Comparison of ENCODE assay signal across 8 mouse cellular contexts in the genomic region with DNA sequence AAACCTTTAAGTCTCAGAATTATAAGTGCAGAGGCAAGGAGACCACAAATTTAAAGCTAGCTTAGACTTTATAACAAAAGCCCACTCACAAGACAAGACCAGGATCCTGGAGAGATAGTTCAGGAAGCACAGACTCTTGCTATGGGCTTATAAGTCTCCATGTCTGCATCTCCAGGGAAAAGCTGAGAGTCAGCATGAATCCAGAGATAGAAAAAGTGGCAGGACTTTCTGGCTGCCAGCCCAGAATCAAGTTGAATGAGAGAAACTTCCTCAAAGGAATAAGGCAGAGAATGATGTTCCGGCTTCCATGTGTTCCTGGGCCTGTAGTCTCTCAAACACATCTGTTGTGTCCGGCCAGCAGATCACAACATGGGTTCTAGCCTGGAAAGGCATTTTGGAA.
A peak's percentile ranks its signal among the peaks of the same experiment; 100 is the strongest.
DNase-seq lines count a peak whose midpoint lies in the region; ATAC-seq lines count a peak whose summit lies in the region.

No protein-coding gene starts in this region.

- H3K4me3 ChIP-seq in forebrain, embryonic 15.5 days: no peak overlapping the region
- H3K4me3 ChIP-seq in forebrain, embryonic 11.5 days (ENCODE audit: low read depth, low read length): no peak overlapping the region
- H3K4me3 ChIP-seq in lung, embryonic 16.5 days (ENCODE audit: low read length): no peak overlapping the region

- peaks cover 8% of the 10 kb centered on the region; the same call in 1 of the 2 replicates for H3K4me1 ChIP-seq in forebrain, embryonic 15.5 days
- no peaks in the 10 kb centered on the region for H3K4me1 ChIP-seq in forebrain, embryonic 11.5 days (replicated peaks; ENCODE audit: control insufficient read depth, insufficient read depth, low read length)
- peaks cover 4% of the 10 kb centered on the region; the same call in 1 of the 2 replicates for H3K4me1 ChIP-seq in lung, embryonic 16.5 days (replicated peaks; ENCODE audit: control insufficient read depth, insufficient read depth, low read length)

- H3K9me3 ChIP-seq in forebrain, embryonic 15.5 days: no peaks in the 10 kb centered on the region
- no peaks in the 10 kb centered on the region for H3K9me3 ChIP-seq in forebrain, embryonic 11.5 days (ENCODE audit: control insufficient read depth, low read length)
- no peaks in the 10 kb centered on the region for H3K9me3 ChIP-seq in lung, embryonic 16.5 days (ENCODE audit: control insufficient read depth, low read length)

- no peak overlapping the region; the same call in 1 of the 2 replicates for H3K27ac ChIP-seq in forebrain, embryonic 15.5 days (replicated peaks)
- no peak overlapping the region for H3K27ac ChIP-seq in forebrain, embryonic 11.5 days (ENCODE audit: low read depth, low read length)
- H3K27ac ChIP-seq in lung, embryonic 16.5 days (ENCODE audit: low read length): no peak overlapping the region

- H3K9ac ChIP-seq in forebrain, embryonic 15.5 days (replicated peaks): no peak overlapping the region
- H3K9ac ChIP-seq in forebrain, embryonic 11.5 days (ENCODE audit: low read length): no peak overlapping the region
- H3K9ac ChIP-seq in lung, embryonic 16.5 days (ENCODE audit: low read length): no peak overlapping the region

- no peaks in the 10 kb centered on the region for H3K27me3 ChIP-seq in forebrain, embryonic 15.5 days
- H3K27me3 ChIP-seq in forebrain, embryonic 11.5 days (ENCODE audit: control insufficient read depth, insufficient read depth, low read length): no peaks in the 10 kb centered on the region
- H3K27me3 ChIP-seq in lung, embryonic 16.5 days (ENCODE audit: control insufficient read depth, insufficient read depth, low read depth, low read length): no peaks in the 10 kb centered on the region

- no peaks in the 10 kb centered on the region for H3K36me3 ChIP-seq in forebrain, embryonic 15.5 days
- H3K36me3 ChIP-seq in forebrain, embryonic 11.5 days (ENCODE audit: control insufficient read depth, insufficient read depth, low read length): no peaks in the 10 kb centered on the region
- H3K36me3 ChIP-seq in lung, embryonic 16.5 days (ENCODE audit: control insufficient read depth, insufficient read depth, low read length): no peaks in the 10 kb centered on the region

- no peak overlapping the region for H3K4me2 ChIP-seq in forebrain, embryonic 15.5 days (replicated peaks)
- no peak overlapping the region for H3K4me2 ChIP-seq in forebrain, embryonic 11.5 days (ENCODE audit: low read depth, low read length, severe bottlenecking)
- no peak overlapping the region for H3K4me2 ChIP-seq in lung, embryonic 16.5 days (ENCODE audit: low read depth, low read length)

- DNase-seq in forebrain, embryonic 11.5 days (ENCODE audit: low spot score): no peak
- DNase-seq in lung, postnatal 36 days: no peak
- peak; percentile 36 to 37 for DNase-seq in layer of hippocampus, postnatal 10 days (ENCODE audit: low spot score in 2 of 2)
- DNase-seq in telencephalon, adult 2 months (ENCODE audit: low read depth, low spot score): peak; percentile 65
- DNase-seq in thymus, postnatal 36 days: no peak

- 0 out of 2 replicates have a peak, but pooled peaks have one; percentile 20 for ATAC-seq in forebrain, embryonic 15.5 days (replicated peaks)
- ATAC-seq in forebrain, embryonic 11.5 days (replicated peaks; ENCODE audit: low FRiP score): no peak
- ATAC-seq in lung, embryonic 16.5 days (ENCODE audit: low read depth): peak; percentile 24; the same call in 1 of the 2 replicates
- ATAC-seq in monocyte, adult 5-6 weeks (replicated peaks; ENCODE audit: insufficient number of reproducible peaks, low FRiP score, low TSS enrichment, poor library complexity, severe bottlenecking): no peak

- WGBS in forebrain, embryonic 15.5 days: 63% methylated on average over 2 of the region's 2 CpGs
- 84% methylated on average over 2 of the region's 2 CpGs for WGBS in forebrain, embryonic 11.5 days
- 48% methylated on average over 2 of the region's 2 CpGs for WGBS in lung, embryonic 16.5 days

Comparison
In these comparisons a context has a peak if more than half of its experiments do, and no peak if none do; other contexts are left out.
1. ATAC-seq: peak in forebrain, embryonic 15.5 days (single experiment) and lung, embryonic 16.5 days (single experiment); none in forebrain, embryonic 11.5 days (single experiment) and monocyte, adult 5-6 weeks (single experiment).
2. DNase-seq: peak in layer of hippocampus, postnatal 10 days (2 of 2) and telencephalon, adult 2 months (single experiment); none in forebrain, embryonic 11.5 days (single experiment), lung, postnatal 36 days (single experiment) and thymus, postnatal 36 days (0 of 2).